Mouse (Mus musculus) ES-E14 (cell line): ENCODE measurements around the gene Sprn. TPM values are rescaled to one million over a fixed set of nuclear protein-coding genes. Genes with fewer than 3 reads are reported as not detected.

Source experiments
- DNase-seq: peaks from one replicate; pipeline ENCODE4 v3.0.0-alpha.2; 2013; ENCODE audit warnings: low read depth, low spot score
- H3K27ac ChIP-seq: 2 replicates; pipeline ENCODE4 v1.5.1; 2012; ENCODE audit warnings: low read depth, mild to moderate bottlenecking, low read length, moderate library complexity, mixed read lengths; ENCODE audit not compliant: poor library complexity, insufficient read depth, severe bottlenecking
- H3K36me3 ChIP-seq: 2 replicates; pipeline ENCODE4 v1.6.1; 2012; ENCODE audit warnings: mild to moderate bottlenecking, low read length, moderate library complexity, mixed read lengths; ENCODE audit not compliant: control insufficient read depth, poor library complexity, insufficient read depth, severe bottlenecking
- H3K4me1 ChIP-seq, 2 experiments: fragments of 150-350 bp in 1 of 2; sonication (generic) in 1 of 2; 2 replicates each; pipeline ENCODE4 v1.6.1; 2012; ENCODE audit warnings: low read length in 2 of 2, mild to moderate bottlenecking in 1 of 2, mixed read lengths in 1 of 2; ENCODE audit not compliant: control insufficient read depth in 2 of 2, insufficient read depth in 2 of 2, poor library complexity in 1 of 2
- H3K4me3 ChIP-seq, 2 experiments: fragments of 150-350 bp in 1 of 2; sonication (generic) in 1 of 2; 2 replicates each; pipeline ENCODE4 v1.5.1; 2012; ENCODE audit warnings: low read length in 2 of 2, low read depth in 1 of 2, mild to moderate bottlenecking in 1 of 2, mixed read lengths in 1 of 2; ENCODE audit not compliant: insufficient read depth in 1 of 2, poor library complexity in 1 of 2, severe bottlenecking in 1 of 2
- H3K9ac ChIP-seq: 2 replicates; pipeline ENCODE4 v1.6.1; 2012; ENCODE audit warnings: low read depth, mild to moderate bottlenecking, low read length, mixed read lengths; ENCODE audit not compliant: poor library complexity, insufficient read depth, severe bottlenecking
- H3K9me3 ChIP-seq: fragments of 150-350 bp; sonication (generic); 2 replicates; pipeline ENCODE4 v1.6.1; 2012; ENCODE audit warnings: low read depth, mild to moderate bottlenecking, low read length; ENCODE audit not compliant: control insufficient read depth, insufficient read depth
- CHD2 ChIP-seq: IDR thresholded peaks from 2 replicates; pipeline ENCODE4 v1.6.1; 2014; ENCODE audit warnings: mild to moderate bottlenecking, low read depth, low read length, inconsistent platforms
- HCFC1 ChIP-seq: IDR thresholded peaks from 2 replicates; pipeline ENCODE4 v1.6.1; 2012; ENCODE audit warnings: low read length, inconsistent platforms, borderline replicate concordance; ENCODE audit not compliant: insufficient read depth
- MAFK ChIP-seq: IDR thresholded peaks from 2 replicates; pipeline ENCODE4 v1.6.1; 2014; ENCODE audit warnings: mild to moderate bottlenecking, low read depth, low read length, inconsistent platforms; ENCODE audit not compliant: insufficient read depth
- ZC3H11A ChIP-seq: IDR thresholded peaks from 2 replicates; pipeline ENCODE4 v1.6.1; 2012; ENCODE audit warnings: low read depth, mild to moderate bottlenecking, inconsistent platforms, low read length, borderline replicate concordance
- ZNF384 ChIP-seq: IDR thresholded peaks from 2 replicates; pipeline ENCODE4 v1.6.1; 2012; ENCODE audit warnings: low read depth, low read length, inconsistent platforms
- in situ Hi-C, 2 experiments: fragments of 600-800 bp; cut with MboI; formaldehyde crosslinking; loops; one replicate each; pipeline ENCODE4 v1.15.1; 2025; ENCODE audit warnings: low sequenced_read_pairs in 2 of 2, inconsistent platforms in 1 of 2; ENCODE audit not compliant: unreplicated experiment in 2 of 2
- total RNA-seq: library from RNA; depleted of rRNA; stranded (reverse); fragments of 300-350 nt; gene quantifications from 2 replicates; pipeline ENCODE4 v1.2.3, GENCODE M21; 2012

Sprn gene
- total RNA-seq, 1 experiment, result 0.27 TPM

DNA sequence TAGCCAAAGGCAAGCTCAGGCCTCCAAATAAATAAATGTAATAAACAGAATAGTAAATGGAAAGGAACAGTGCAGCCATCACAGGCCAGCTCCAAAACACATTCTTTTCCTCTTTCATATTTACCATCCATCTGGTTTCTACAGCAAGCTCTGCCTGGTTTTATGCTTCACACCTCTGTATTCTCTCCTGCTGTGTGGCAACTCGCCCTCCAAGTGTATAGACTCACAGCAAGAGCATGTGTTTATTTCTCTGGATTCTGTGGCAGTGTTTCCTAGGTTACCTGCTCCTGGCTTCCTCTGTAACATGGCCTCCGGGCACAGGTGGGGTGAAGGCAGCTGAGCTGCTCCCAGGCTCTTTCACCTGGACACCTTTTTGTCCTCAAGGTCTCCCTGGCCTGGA lies 37.8 kb upstream of the Sprn start:
- Histone ChIP-seq H3K4me3 (no peak overlapping the region), H3K9ac (no peak overlapping the region), H3K27ac (no peak overlapping the region), H3K36me3 (no peaks in the 10 kb centered on the region), H3K9me3 (no peaks in the 10 kb centered on the region), H3K4me1 (no peaks in the 10 kb centered on the region)
- TF ChIP-seq CHD2, result no peak
- no peak for TF ChIP-seq MAFK
- TF ChIP-seq ZNF384, result no peak
- TF ChIP-seq ZC3H11A, result no peak
- no peak for TF ChIP-seq HCFC1
- DNase-seq, result no peak
- in situ Hi-C loops, result no loop called here

- Histone ChIP-seq H3K9me3 (no peaks in the 10 kb centered on the region), H3K27ac (no peak overlapping the region), H3K4me3 (no peak overlapping the region), H3K9ac (no peak overlapping the region), H3K4me1 (no peaks in the 10 kb centered on the region), H3K36me3 (no peaks in the 10 kb centered on the region)
- TF ChIP-seq ZNF384, result no peak
- TF ChIP-seq HCFC1, result no peak
- TF ChIP-seq CHD2, result no peak
- no peak for TF ChIP-seq MAFK
- no peak for TF ChIP-seq ZC3H11A
- in situ Hi-C loops, result no loop called here
- no peak for DNase-seq
These were observed 35.8 kb upstream of the Sprn start for GRCm38 (mm10) chr7:140190435-140190834.

DNA sequence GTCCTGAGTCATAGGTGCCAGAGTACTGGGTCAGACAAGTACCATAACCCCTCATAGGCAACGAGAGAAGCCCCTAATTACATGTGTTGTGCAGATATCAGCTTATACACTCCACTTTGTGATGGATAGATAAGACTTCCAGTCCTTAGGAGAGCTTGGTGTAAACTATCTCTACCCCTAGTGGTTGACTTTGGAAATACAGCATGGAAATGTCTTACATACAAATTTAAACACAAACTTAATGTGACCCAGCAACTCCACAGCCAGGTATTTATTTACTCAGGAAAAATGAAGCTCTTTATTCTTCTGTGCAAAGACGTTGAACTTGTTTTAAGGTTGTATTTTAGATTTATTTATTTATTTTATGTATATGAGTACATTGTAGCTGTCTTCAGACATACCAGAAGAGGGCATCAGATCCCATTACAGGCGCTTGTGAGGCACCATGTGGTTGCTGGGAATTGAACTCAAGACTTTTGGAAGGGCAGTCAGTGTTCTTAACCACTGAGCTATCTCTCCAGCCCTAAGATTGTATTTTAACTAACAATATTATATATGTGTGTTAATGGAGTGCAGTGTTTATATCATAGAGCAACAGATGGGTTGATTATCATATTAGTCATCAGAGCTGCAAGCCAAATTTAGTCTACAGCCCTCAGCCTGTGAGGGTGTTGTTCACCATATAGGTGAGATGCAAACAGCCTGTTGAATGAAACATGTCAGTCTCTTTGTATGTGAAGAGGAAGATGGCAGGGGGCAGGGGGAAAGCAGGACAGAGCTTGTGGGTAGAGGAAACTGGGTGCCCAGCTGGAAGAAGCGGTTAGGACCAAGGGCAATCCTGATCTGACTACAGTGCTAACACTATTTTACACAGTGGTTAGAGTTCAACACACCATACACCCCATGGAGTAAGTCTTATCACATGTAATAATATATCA lies 34.0 kb upstream of the Sprn start:
- H3K9ac ChIP-seq, result no peak overlapping the region
- DNase-seq, result peak; percentile 55

DNA sequence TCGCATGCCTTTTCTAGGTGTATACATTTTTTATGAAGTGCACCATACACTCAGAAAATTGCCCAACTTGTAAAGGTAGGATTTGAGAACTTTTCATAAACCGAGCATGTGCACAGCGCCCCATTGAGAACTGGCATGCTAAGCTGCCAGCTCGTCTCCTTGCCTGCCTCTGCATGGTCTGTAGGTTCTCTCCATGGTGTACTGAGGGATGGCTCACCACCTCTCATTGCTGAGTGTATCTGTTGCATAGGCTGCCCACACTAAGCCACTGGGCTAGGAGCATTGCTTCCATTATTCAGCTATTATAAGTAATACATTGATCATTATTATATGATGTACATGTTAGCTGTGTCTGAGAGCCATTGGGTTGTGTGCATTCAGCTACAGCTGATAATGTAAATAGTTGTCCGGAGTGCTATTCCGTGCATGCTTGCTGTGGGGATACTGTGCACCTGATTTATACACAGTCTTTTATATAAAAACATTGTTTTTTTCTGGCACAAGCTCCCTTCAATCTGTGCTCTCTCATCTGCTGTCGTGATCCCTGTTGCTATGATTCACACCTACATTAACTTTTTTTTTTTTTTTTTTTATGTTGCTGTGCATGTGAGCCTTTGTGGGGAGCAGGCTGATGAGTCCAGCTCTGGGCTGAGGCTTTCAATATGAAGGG lies 33.2 kb upstream of the Sprn start:
- Histone ChIP-seq H3K9me3 (no peaks in the 10 kb centered on the region), H3K9ac (no peak overlapping the region), H3K4me3 (no peak overlapping the region), H3K4me1 (no peaks in the 10 kb centered on the region), H3K36me3 (no peaks in the 10 kb centered on the region), H3K27ac (no peak overlapping the region)
- TF ChIP-seq CHD2 (no peak), ZNF384 (no peak), ZC3H11A (no peak), HCFC1 (no peak), MAFK (no peak)
- in situ Hi-C loops, result no loop called here
- DNase-seq, result no peak

More for the DNA sequence above, 34.0 kb upstream of the Sprn start:
- in situ Hi-C loops, result no loop called here
- H3K4me1 ChIP-seq, result no peaks in the 10 kb centered on the region
- no peak overlapping the region for H3K27ac ChIP-seq
- no peaks in the 10 kb centered on the region for H3K36me3 ChIP-seq
- no peak overlapping the region for H3K4me3 ChIP-seq
- no peaks in the 10 kb centered on the region for H3K9me3 ChIP-seq
- TF ChIP-seq HCFC1 (no peak), MAFK (no peak), CHD2 (no peak), ZC3H11A (no peak), ZNF384 (no peak)
